Mouse (Mus musculus) heart, postnatal 14 days (tissue): ENCODE data around the gene Asgr1. TPM values are rescaled to one million over a fixed set of nuclear protein-coding genes. Genes with fewer than 3 reads are reported as not detected.
"Not testable (repeated sequence)": the region's sequence is repeated elsewhere in the genome, so short reads cannot be mapped to it uniquely, and the experiment has no call there.

Source experiments
- DNase-seq, 2 experiments: peaks; one replicate each; pipeline ENCODE4 v3.0.0; 2021 to 2022
- intact Hi-C: fragments of 180-260 bp; cut with DNase I; formaldehyde crosslinking; loops from one replicate; pipeline ENCODE4 v1.15.1; 2025
- total RNA-seq, 2 experiments: library from RNA; stranded (reverse); gene quantifications; 2 replicates each; pipeline ENCODE4 v1.2.3; 2021

Asgr1 gene
- total RNA-seq, 2 experiments from 2014 or later, result not detected

- intact Hi-C loops, result loop anchor here (10.0 kb wide), 1 partner anchor 257 kb away; no protein-coding TSS in a partner anchor
- DNase-seq, result no peak
Measured at GRCm38 (mm10) chr11:70057805-70058204, 3.9 kb downstream of the Asgr1 start.

GRCm38 (mm10) chr11:70059930-70060329, 6.0 kb downstream of the Asgr1 start:
- no peak for DNase-seq
- intact Hi-C loops, result loop anchor here (10.0 kb wide), 1 partner anchor 255 kb away; no protein-coding TSS in a partner anchor

DNA sequence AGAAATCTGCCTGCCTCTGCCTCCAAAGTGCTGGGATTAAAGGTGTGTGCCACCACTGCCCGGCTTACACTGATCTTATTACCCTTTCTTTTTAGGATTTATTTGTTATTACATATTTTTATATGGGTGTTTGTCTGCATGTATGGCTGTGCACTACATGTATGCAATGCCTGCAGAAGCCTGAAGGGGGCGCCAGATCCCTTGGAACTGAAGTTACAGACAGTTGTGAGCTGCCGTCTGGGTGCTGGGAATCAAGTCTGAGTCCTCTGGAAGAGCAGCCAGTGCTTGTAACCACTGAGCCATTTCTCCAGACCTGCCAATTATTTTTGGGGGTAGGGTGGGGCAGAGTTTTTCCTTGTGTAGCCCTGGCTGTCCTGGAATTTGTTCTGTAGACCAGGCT, 9.2 kb downstream of the Asgr1 start:
- intact Hi-C loops, result no loop called here

DNA sequence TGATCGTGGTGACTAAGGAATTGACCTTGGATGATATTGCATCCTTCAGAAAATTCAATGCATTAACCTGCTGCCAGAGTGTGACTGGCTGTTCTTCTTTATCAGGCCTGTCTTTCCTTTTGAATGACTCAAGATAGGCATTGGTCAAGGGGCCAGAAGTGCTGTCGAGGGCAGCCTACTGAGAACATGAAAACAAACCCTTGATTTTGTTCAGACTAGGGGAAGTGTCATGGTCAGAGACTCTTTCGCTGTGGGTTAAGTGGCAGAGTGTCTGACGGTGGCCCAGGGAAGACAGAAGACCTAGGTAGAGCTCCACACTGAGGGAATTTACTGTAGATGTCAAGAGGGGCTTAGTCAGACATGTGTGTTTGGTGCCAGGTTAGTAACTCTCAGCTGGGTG, 12.8 kb downstream of the Asgr1 start:
- no peak for DNase-seq
- intact Hi-C loops, result no loop called here

More for the DNA sequence above, 9.2 kb downstream of the Asgr1 start:
- no peak for DNase-seq

DNA sequence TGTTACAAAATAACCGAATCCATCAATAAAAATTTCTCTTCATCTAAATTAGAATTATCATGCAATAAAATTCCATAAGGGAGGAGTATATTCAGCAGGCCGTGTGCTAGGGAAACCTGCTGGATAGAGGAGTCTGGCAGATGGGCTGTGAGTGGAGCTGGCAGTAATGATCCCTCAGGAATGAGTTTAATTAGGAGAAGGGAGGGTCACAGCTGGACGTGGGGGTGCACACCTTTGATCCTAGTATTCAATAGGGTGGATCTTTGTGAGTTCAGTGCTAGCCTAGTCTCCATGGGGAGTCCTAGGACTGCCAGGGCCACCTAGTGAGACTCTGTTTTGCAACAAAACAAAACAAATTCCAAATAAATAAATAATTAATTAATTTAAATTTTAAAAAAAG, 14.4 kb downstream of the Asgr1 start:
- no peak for DNase-seq
- intact Hi-C loops, result no loop called here

- DNase-seq, result no peak
- intact Hi-C loops, result no loop called here
Measured at GRCm38 (mm10) chr11:70070057-70070456, 16.2 kb downstream of the Asgr1 start.

- DNase-seq, intact Hi-C loops: not testable (repeated sequence)
Measured at GRCm38 (mm10) chr11:70070603-70071002, 16.7 kb downstream of the Asgr1 start.

- peak; percentile 83 to 88 for DNase-seq
- intact Hi-C loops, result loop anchor here (2.0 kb wide), 1 partner anchor 126 kb away; no protein-coding TSS in a partner anchor
Measured at GRCm38 (mm10) chr11:70074379-70075071, 20.6 kb downstream of the Asgr1 start.

GRCm38 (mm10) chr11:70075581-70075980, 21.7 kb downstream of the Asgr1 start:
- intact Hi-C loops, result loop anchor here (2.0 kb wide), 1 partner anchor 125 kb away; no protein-coding TSS in a partner anchor
- no peak for DNase-seq

DNA sequence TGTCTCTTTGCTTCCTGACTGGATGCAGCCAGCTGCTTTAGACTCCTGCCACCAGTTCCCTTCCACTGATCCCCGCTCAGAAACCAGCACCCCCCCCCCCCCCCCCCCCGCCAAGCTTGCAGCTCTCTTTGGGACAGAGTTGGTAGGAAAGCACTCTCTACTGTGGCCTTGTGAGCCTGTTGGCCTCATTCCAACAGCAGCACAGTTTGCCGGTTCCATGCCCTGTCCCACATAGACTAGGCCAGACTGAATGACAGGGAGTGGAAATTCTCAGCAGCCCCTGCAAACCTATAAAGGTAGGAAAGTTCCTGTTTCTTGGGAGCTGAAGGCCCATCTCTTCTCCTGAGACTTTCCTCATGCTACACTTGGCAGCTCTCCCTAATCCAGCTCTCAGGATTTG, 23.6 kb downstream of the Asgr1 start:
- intact Hi-C loops, result no loop called here
- DNase-seq, result no peak

- DNase-seq, result no peak
- intact Hi-C loops, result no loop called here
Measured at GRCm38 (mm10) chr11:70079175-70079574, 25.3 kb downstream of the Asgr1 start.

DNA sequence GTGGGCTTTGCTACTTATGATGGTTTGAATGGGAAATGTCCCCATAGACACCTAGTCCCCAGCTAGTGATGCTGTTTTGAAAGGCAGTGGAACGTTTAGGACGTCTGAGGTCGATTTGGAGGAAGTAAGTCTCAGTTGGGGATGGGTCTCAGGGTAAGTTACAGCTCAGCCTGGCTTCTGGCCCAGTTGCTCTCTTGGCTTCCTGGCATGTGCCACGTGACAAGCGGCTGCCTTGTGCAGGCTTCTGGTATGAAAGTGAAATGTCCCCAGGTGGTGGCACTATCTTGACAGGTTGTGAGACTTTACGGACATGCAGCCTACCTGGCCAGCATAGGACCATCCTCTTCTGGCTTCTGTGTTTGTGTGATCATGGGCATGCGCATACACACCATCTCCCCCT, 26.0 kb downstream of the Asgr1 start:
- intact Hi-C loops, result no loop called here
- peak in 1 of 2 experiments; percentile 19 for DNase-seq

DNA sequence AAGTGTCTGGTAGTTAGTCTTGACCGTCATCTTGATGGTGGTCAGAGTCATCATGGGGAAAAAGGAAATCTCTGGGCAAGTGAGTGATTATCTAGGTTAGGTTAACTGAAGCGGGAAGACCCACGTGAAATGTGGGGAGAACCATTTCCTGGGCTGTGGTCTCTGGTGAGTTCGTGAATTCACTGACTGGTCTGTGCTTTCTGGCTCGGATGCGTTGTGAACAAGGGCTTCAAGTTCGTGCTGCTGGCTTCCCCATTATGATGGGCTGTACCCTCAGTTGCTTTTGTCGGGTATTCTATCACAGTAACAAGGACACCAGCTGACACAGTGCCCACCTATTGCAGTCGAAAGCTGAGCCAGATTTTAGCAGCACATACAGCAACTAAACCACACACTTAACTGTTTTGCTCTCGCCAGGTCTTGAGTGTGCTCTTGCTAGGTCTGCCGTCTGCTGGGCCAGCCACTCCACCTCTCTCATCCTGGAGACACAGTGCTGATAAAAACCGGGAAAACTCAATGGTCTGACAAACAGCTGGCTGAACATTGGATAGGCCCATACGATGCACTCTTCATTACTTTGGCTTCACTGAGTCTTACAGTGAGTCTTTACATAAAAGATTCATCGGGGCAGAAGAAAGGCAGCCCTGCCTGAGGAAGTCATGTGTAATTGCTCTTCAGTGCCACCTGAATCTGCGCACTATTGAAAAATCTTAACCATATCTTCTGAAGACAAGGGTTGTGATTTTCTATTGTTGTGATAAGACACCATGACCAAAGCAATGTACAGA, 27.1 kb downstream of the Asgr1 start:
- no peak for DNase-seq
- intact Hi-C loops, result no loop called here

DNA sequence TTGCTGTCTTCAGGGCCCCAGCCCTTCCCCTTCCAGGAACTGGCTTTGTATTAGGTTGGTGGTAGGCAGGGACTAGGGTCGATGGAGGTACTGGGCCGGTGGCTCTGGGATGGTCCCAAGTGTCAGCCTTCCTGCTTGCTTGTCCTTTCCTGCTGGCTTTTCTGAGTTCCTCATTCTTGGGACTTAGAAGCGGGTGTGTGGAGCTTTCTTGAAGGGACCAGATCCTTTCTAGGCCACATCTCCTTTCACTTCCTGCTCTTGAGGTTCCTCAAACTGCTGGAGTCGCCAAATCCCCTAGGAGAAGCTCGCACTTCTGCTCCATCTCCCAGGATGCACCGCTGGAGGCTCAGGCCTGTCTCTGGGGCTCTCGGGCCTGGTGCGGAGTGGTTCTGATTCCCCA, 30.7 kb downstream of the Asgr1 start:
- DNase-seq, result peak in 1 of 2 experiments; percentile 11
- intact Hi-C loops, result no loop called here

- DNase-seq, result peak; percentile 25 to 34
- intact Hi-C loops, result no loop called here
Measured at GRCm38 (mm10) chr11:70091986-70092783, 38.3 kb downstream of the Asgr1 start, which contains the start of gene Asgr2. TSS of gene Asgr2 (plus strand) at chr11:70092644.

GRCm38 (mm10) chr11:70097396-70097795, 43.5 kb downstream of the Asgr1 start:
- DNase-seq, result no peak
- intact Hi-C loops, result no loop called here

GRCm38 (mm10) chr11:70099102-70099501, 45.2 kb downstream of the Asgr1 start:
- intact Hi-C loops, result no loop called here
- no peak for DNase-seq

- no peak for DNase-seq
- intact Hi-C loops, result no loop called here
Measured at GRCm38 (mm10) chr11:70099809-70100208, 45.9 kb downstream of the Asgr1 start.

GRCm38 (mm10) chr11:70103701-70104315, 49.9 kb downstream of the Asgr1 start:
- intact Hi-C loops, result no loop called here
- no peak for DNase-seq

DNA sequence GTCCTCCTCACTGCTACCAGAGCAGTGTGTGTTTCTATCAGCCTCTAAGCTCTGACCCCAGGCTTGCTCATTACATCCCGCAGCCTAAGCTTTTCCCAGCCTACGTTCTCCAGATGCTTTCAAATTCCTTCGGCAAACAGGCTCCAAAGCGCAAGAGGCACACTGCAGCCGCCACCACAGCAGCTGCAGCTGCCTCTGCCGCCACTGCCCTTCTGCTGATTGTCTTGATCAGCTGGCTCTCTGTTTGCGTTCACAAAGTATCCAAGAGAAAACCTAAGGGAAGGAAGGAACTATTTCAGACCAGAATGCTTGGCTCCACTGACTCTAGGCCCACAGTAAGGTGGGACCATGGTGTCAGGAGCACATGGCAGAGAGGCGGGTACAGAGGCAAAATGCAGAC, 53.2 kb downstream of the Asgr1 start:
- intact Hi-C loops, result no loop called here
- no peak for DNase-seq
